23 mouse cellular contexts compared by ENCODE assay signal in the genomic region with DNA sequence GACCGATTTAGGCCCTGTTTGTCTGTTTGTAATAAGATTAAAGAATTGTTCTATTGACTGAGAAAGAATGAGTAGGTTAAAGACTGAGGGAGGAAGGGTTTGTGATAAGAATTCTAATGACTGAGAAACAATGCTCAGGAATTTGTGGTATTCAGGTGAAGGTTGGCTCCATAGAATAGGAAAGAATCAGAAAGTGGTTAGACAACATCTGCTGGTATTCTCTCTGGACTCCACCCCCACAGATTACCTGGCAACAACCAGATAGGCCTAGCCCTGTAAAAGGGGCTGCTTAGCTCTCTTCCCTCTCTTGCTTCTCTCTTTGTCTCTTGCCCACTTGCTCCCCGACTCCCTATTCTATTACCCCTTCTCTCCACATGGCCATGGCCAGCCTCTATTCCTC. TPM values are rescaled to one million over a fixed set of nuclear protein-coding genes. Genes with fewer than 3 reads are reported as not detected.
"Had no signal": no experiment of that assay in that cellular context is flagged by ENCODE, and none has a peak within 500 bp of the region (broad histone marks: within the 10 kb centered on the region; RNA-seq: fewer than 3 reads in every experiment).

No protein-coding gene starts in this region.

- H3K9me3 ChIP-seq: liver, embryonic 15.5 days; lung, embryonic 15.5 days; megakaryocyte, embryonic 14.5 days; midbrain, embryonic 12.5 days; neural tube, embryonic 13.5 days; neural tube, embryonic 15.5 days had no signal

- H3K36me3 ChIP-seq: liver, embryonic 15.5 days; lung, embryonic 15.5 days; midbrain, embryonic 12.5 days; neural tube, embryonic 13.5 days; neural tube, embryonic 15.5 days had no signal

- H3K4me2 ChIP-seq: liver, embryonic 15.5 days; lung, embryonic 15.5 days; midbrain, embryonic 12.5 days; neural tube, embryonic 13.5 days; neural tube, embryonic 15.5 days had no signal

- H3K9ac ChIP-seq: liver, embryonic 15.5 days; liver, postnatal 0 days; lung, embryonic 15.5 days; midbrain, embryonic 12.5 days; neural tube, embryonic 13.5 days; neural tube, embryonic 15.5 days had no signal

- DNase-seq: liver, postnatal 0 days; lung, adult 2 months; lung, postnatal 14 days; lung, postnatal 36 days; retina, postnatal 1 day; right cerebral cortex, adult 18-20 months; right cerebral cortex, postnatal 25 days; right cerebral cortex, postnatal 4 days; spleen, adult 18-20 months; thymus, adult 18-20 months; thymus, postnatal 14 days; thymus, postnatal 36 days had no signal

- ATAC-seq: liver, postnatal 0 days; lung, postnatal 0 days; midbrain, embryonic 16.5 days had no signal

- H3K27ac ChIP-seq: liver, embryonic 15.5 days; lung, embryonic 15.5 days; macrophage; midbrain, embryonic 12.5 days; neural tube, embryonic 13.5 days; neural tube, embryonic 15.5 days had no signal

- H3K4me3 ChIP-seq: liver, embryonic 15.5 days; lung, embryonic 15.5 days; megakaryocyte, embryonic 14.5 days; midbrain, embryonic 12.5 days; myocyte; neural tube, embryonic 13.5 days; neural tube, embryonic 15.5 days had no signal

- H3K4me1 ChIP-seq: liver, embryonic 15.5 days; lung, embryonic 15.5 days; megakaryocyte, embryonic 14.5 days; midbrain, embryonic 12.5 days; neural tube, embryonic 13.5 days; neural tube, embryonic 15.5 days had no signal

- H3K27me3 ChIP-seq: liver, embryonic 15.5 days; lung, embryonic 15.5 days; megakaryocyte, embryonic 14.5 days; midbrain, embryonic 12.5 days; neural tube, embryonic 13.5 days; neural tube, embryonic 15.5 days had no signal

RNA-seq across cellular contexts. Expression of gene Slc6a15, which starts 20.8 kb away (rescaled TPM):
- polyA plus RNA-seq: macrophage; thymus, postnatal 0 days had no signal
